In genomic region chr12:36103592-36103910, GRCm38 (mm10) we compare ENCODE assay signal across 22 mouse cellular contexts. TPM values are rescaled to one million over a fixed set of nuclear protein-coding genes. Genes with fewer than 3 reads are reported as not detected.
DNase-seq lines count a peak whose midpoint lies in the region; ATAC-seq and TF ChIP-seq lines count a peak whose summit lies in the region.
"Had no signal": no experiment of that assay in that cellular context is flagged by ENCODE, and none has a peak within 500 bp of the region (broad histone marks: within the 10 kb centered on the region; RNA-seq: fewer than 3 reads in every experiment).

No protein-coding gene starts in this region.

- no peaks in the 10 kb centered on the region for H3K4me1 ChIP-seq in forebrain, embryonic 11.5 days (replicated peaks; ENCODE audit: control insufficient read depth, insufficient read depth, low read length)
- no peaks in the 10 kb centered on the region for H3K4me1 ChIP-seq in forebrain, embryonic 10.5 days
- peaks cover 3% of the 10 kb centered on the region; the same call in 1 of the 2 replicates for H3K4me1 ChIP-seq in embryonic facial prominence, embryonic 10.5 days
- peaks cover 3% of the 10 kb centered on the region; the same call in 1 of the 2 replicates for H3K4me1 ChIP-seq in forebrain, postnatal 0 days (ENCODE audit: insufficient read depth)
- H3K4me1 ChIP-seq in thymus, adult 2 months (replicated peaks; ENCODE audit: control insufficient read depth, insufficient read depth, low read length): no peaks in the 10 kb centered on the region
- H3K4me1 ChIP-seq: heart, embryonic 13.5 days had no signal

- no peak overlapping the region for H3K4me3 ChIP-seq in forebrain, embryonic 11.5 days (ENCODE audit: low read depth, low read length)
- H3K4me3 ChIP-seq in forebrain, embryonic 10.5 days: no peak overlapping the region
- no peak overlapping the region for H3K4me3 ChIP-seq in left cerebral cortex, adult 2 months
- H3K4me3 ChIP-seq in embryonic facial prominence, embryonic 10.5 days: no peak overlapping the region
- H3K4me3 ChIP-seq in forebrain, postnatal 0 days (ENCODE audit: low read depth, low read length): no peak overlapping the region
- H3K4me3 ChIP-seq in thymus, adult 2 months (ENCODE audit: control insufficient read depth, insufficient read depth, low read length): no peak overlapping the region
- H3K4me3 ChIP-seq: heart, embryonic 13.5 days had no signal

- H3K9me3 ChIP-seq in forebrain, embryonic 11.5 days (ENCODE audit: control insufficient read depth, low read length): no peaks in the 10 kb centered on the region; the same call in 1 of the 2 replicates
- peaks cover 14% of the 10 kb centered on the region for H3K9me3 ChIP-seq in forebrain, embryonic 10.5 days
- H3K9me3 ChIP-seq in embryonic facial prominence, embryonic 10.5 days: 0 out of 2 replicates have a peak, but pooled peaks cover 6% of the 10 kb centered on the region
- no peaks in the 10 kb centered on the region for H3K9me3 ChIP-seq in forebrain, postnatal 0 days (ENCODE audit: low read length)
- H3K9me3 ChIP-seq: heart, embryonic 13.5 days had no signal

- H3K27me3 ChIP-seq in forebrain, embryonic 11.5 days (ENCODE audit: control insufficient read depth, insufficient read depth, low read length): no peaks in the 10 kb centered on the region
- no peaks in the 10 kb centered on the region for H3K27me3 ChIP-seq in forebrain, embryonic 10.5 days (ENCODE audit: poor library complexity, severe bottlenecking)
- H3K27me3 ChIP-seq in embryonic facial prominence, embryonic 10.5 days (replicated peaks; ENCODE audit: low read depth, poor library complexity, severe bottlenecking): no peaks in the 10 kb centered on the region
- no peaks in the 10 kb centered on the region for H3K27me3 ChIP-seq in forebrain, postnatal 0 days (ENCODE audit: insufficient read depth, low read length)
- no peaks in the 10 kb centered on the region for H3K27me3 ChIP-seq in thymus, adult 2 months (ENCODE audit: control insufficient read depth, insufficient read depth, low read length)
- H3K27me3 ChIP-seq: heart, embryonic 13.5 days had no signal

- ATAC-seq in forebrain, embryonic 11.5 days (replicated peaks; ENCODE audit: low FRiP score): 0 out of 2 replicates have a peak, but pooled peaks have one; percentile 51
- peak; percentile 58 for ATAC-seq in forebrain, postnatal 0 days
- ATAC-seq: activated CD4-positive, CD25-positive, alpha-beta regulatory T cell, adult 4 months; inflammation-experienced regulatory T-cells, adult 6 months had no signal

- no peak overlapping the region for H3K4me2 ChIP-seq in forebrain, embryonic 11.5 days (ENCODE audit: low read depth, low read length, severe bottlenecking)
- no peak overlapping the region for H3K4me2 ChIP-seq in forebrain, postnatal 0 days (ENCODE audit: low read depth)
- H3K4me2 ChIP-seq: heart, embryonic 13.5 days; liver, embryonic 11.5 days had no signal

- 81% methylated on average over 4 of the region's 4 CpGs for WGBS in forebrain, embryonic 11.5 days
- WGBS in forebrain, embryonic 10.5 days: 86% methylated on average over 4 of the region's 4 CpGs
- WGBS in embryonic facial prominence, embryonic 10.5 days: 70% methylated on average over 4 of the region's 4 CpGs
- WGBS in forebrain, postnatal 0 days: 45% methylated on average over 4 of the region's 4 CpGs
- 95% methylated on average over 4 of the region's 4 CpGs for WGBS in thymus, adult 2 months

- H3K27ac ChIP-seq in forebrain, embryonic 11.5 days (ENCODE audit: low read depth, low read length): no peak overlapping the region
- no peak overlapping the region for H3K27ac ChIP-seq in forebrain, embryonic 10.5 days
- peak overlapping the region; percentile 81 for H3K27ac ChIP-seq in left cerebral cortex, adult 2 months
- no peak overlapping the region for H3K27ac ChIP-seq in embryonic facial prominence, embryonic 10.5 days (replicated peaks)
- peak overlapping the region; percentile 76 for H3K27ac ChIP-seq in forebrain, postnatal 0 days (ENCODE audit: low read depth, low read length)
- no peak overlapping the region for H3K27ac ChIP-seq in thymus, adult 2 months (ENCODE audit: control insufficient read depth, insufficient read depth, low read length)
- H3K27ac ChIP-seq: heart, embryonic 13.5 days had no signal

- no peak overlapping the region for H3K9ac ChIP-seq in forebrain, embryonic 11.5 days (ENCODE audit: low read length)
- no peak overlapping the region for H3K9ac ChIP-seq in forebrain, postnatal 0 days
- H3K9ac ChIP-seq: heart, embryonic 13.5 days had no signal

- DNase-seq in forebrain, embryonic 11.5 days (ENCODE audit: low spot score): no peak
- no peak for DNase-seq in forebrain, embryonic 10.5 days (ENCODE audit: extremely low spot score, low spot score)
- no peak for DNase-seq in left cerebral cortex, adult 2 months (ENCODE audit: extremely low spot score in 1 of 2, low spot score in 2 of 2)
- no peak for DNase-seq in left cerebral cortex, postnatal 10 days (ENCODE audit: extremely low spot score in 1 of 2, low spot score in 2 of 2)
- peak; percentile 50 for DNase-seq in embryonic facial prominence, embryonic 10.5 days (ENCODE audit: low spot score)
- no peak for DNase-seq in forebrain, postnatal 0 days
- no peak for DNase-seq in urinary bladder, postnatal 4 days (ENCODE audit: low spot score in 2 of 2)
- no peak for DNase-seq in thymus, adult 2 months
- DNase-seq: adrenal gland, postnatal 14 days; cerebellum, adult 11-12 months; cerebellum, postnatal 25 days; kidney, adult 2 months; kidney, postnatal 10 days; lung, adult 18-20 months; lung, postnatal 14 days; right cerebral cortex, postnatal 14 days; spleen, adult 18-20 months; thymus, postnatal 4 days had no signal

- intact Hi-C loops in left cerebral cortex, adult 2 months (cut with DNase I): no loop called here
- intact Hi-C loops in left cerebral cortex, postnatal 10 days (cut with DNase I): loop anchor here (5.0 kb wide), 1 partner anchor 54 kb away; the partner anchor contains the start of genes Ankmy2 and Bzw2

- TF ChIP-seq CTCF in left cerebral cortex, adult 2 months (IDR thresholded peaks at IDR 0.05): no peak
- TF ChIP-seq CTCF in forebrain, postnatal 0 days (IDR thresholded peaks at IDR 0.05; ENCODE audit: low read depth): no peak
- no peak for TF ChIP-seq CTCF in thymus, adult 2 months (IDR thresholded peaks at IDR 0.05; ENCODE audit: borderline replicate concordance, control insufficient read depth, extremely low read depth, insufficient read depth, low read length, poor library complexity)

- peaks cover 17% of the 10 kb centered on the region for H3K36me3 ChIP-seq in forebrain, embryonic 11.5 days (ENCODE audit: control insufficient read depth, insufficient read depth, low read length)
- H3K36me3 ChIP-seq in forebrain, embryonic 10.5 days (replicated peaks): peaks cover 64% of the 10 kb centered on the region
- peaks cover 61% of the 10 kb centered on the region for H3K36me3 ChIP-seq in embryonic facial prominence, embryonic 10.5 days (replicated peaks)
- peaks cover 32% of the 10 kb centered on the region for H3K36me3 ChIP-seq in forebrain, postnatal 0 days (ENCODE audit: insufficient read depth)
- peaks cover 29% of the 10 kb centered on the region for H3K36me3 ChIP-seq in thymus, adult 2 months (ENCODE audit: control insufficient read depth, insufficient read depth, low read length)

- no peak for TF ChIP-seq POLR2A in thymus, adult 2 months (IDR thresholded peaks at IDR 0.05; ENCODE audit: control insufficient read depth, extremely low read depth, insufficient read depth, low read length, poor library complexity)

RNA-seq across cellular contexts. Expression of gene Ankmy2, which starts 53.4 kb away (rescaled TPM):
- polyA plus RNA-seq in forebrain, embryonic 11.5 days (2014; fragmentation: Nextera tagmentation; extraction: Ambion mirVana): 26.3 and 30.6 TPM in 2 replicates
- 21.4 and 23.8 TPM in 2 replicates for polyA plus RNA-seq in forebrain, embryonic 10.5 days (2016; fragmentation: Nextera tagmentation; extraction: Ambion mirVana)
- 10 to 100 TPM; 51.9 to 53.7 TPM for total RNA-seq in left cerebral cortex, adult 2 months (2021)
- total RNA-seq in left cerebral cortex, postnatal 10 days (2021): 10 to 100 TPM; 58.9 to 60.0 TPM
- 22.6 and 25.7 TPM in 2 replicates for polyA plus RNA-seq in embryonic facial prominence, embryonic 10.5 days (2016; fragmentation: Nextera tagmentation; extraction: Ambion mirVana)
- total RNA-seq in forebrain, postnatal 0 days (2014; rRNA removed): 77.7 and 80.0 TPM in 2 replicates
- 65.3 and 78.6 TPM in 2 replicates for polyA plus RNA-seq in forebrain, postnatal 0 days (2015; fragmentation: Nextera tagmentation; extraction: Ambion mirVana)
- 7.4 and 7.6 TPM in 2 replicates for polyA plus RNA-seq in thymus, adult 2 months (2012; rRNA removed)

RNA-seq across cellular contexts. Expression of gene Bzw2, which starts 54.3 kb away (rescaled TPM):
- polyA plus RNA-seq in forebrain, embryonic 11.5 days (2014; fragmentation: Nextera tagmentation; extraction: Ambion mirVana): 271 and 279 TPM in 2 replicates
- 269 and 276 TPM in 2 replicates for polyA plus RNA-seq in forebrain, embryonic 10.5 days (2016; fragmentation: Nextera tagmentation; extraction: Ambion mirVana)
- 10 to 100 TPM; 45.3 to 47.2 TPM for total RNA-seq in left cerebral cortex, adult 2 months (2021)
- total RNA-seq in left cerebral cortex, postnatal 10 days (2021): 100 to 1,000 TPM; 110 to 118 TPM
- 301 and 303 TPM in 2 replicates for polyA plus RNA-seq in embryonic facial prominence, embryonic 10.5 days (2016; fragmentation: Nextera tagmentation; extraction: Ambion mirVana)
- 379 and 428 TPM in 2 replicates for total RNA-seq in forebrain, postnatal 0 days (2014; rRNA removed)
- polyA plus RNA-seq in forebrain, postnatal 0 days (2015; fragmentation: Nextera tagmentation; extraction: Ambion mirVana): 433 and 494 TPM in 2 replicates
- 34.0 and 36.7 TPM in 2 replicates for polyA plus RNA-seq in thymus, adult 2 months (2012; rRNA removed)

Comparison
In these comparisons a context has a peak if more than half of its experiments do, and no peak if none do; other contexts are left out.
1. H3K27ac ChIP-seq: peak in left cerebral cortex, adult 2 months (single experiment) and forebrain, postnatal 0 days (single experiment); none in forebrain, embryonic 11.5 days (single experiment), forebrain, embryonic 10.5 days (single experiment), embryonic facial prominence, embryonic 10.5 days (single experiment) and thymus, adult 2 months (single experiment).